In the genomic region with DNA sequence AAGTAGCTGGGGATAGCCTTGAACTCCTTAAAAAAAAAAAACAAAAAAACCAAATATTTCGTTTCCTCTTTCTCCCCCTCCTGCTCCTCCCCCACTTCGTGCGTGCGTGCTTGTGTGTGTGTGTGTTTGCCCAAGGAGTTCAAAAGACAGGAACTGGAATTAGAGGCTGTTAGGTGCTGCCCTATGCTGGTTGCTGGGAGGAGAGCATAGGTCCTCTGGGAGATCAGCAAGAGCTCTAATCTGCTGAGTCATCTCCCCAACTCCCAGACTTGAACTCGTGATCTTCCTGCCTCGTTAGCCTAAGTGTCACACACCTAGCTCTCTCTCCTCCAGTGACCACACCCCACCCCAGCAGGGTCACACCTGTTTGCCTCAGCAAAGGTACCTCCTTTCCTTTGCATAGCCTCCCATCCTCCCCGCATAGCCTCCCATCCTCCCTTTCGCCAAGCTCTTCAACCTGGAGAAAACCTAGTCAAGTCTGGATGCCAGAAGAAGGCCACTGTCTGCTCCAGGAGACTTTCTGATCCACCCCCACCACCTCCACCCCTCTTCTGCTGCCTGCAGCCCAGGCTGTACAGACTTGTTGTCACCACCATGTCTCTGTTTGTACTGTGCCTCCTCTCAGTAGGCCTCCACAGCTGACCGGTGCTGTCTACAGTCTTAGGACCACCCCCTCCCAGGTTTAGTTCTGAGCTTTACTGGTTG, we compare ENCODE assay signal across 8 mouse cellular contexts.
A peak's percentile ranks its signal among the peaks of the same experiment; 100 is the strongest.
DNase-seq lines count a peak whose midpoint lies in the region; ATAC-seq and TF ChIP-seq lines count a peak whose summit lies in the region.

No protein-coding gene starts in this region.

- H3K36me3 ChIP-seq in lung, embryonic 14.5 days (ENCODE audit: insufficient read depth), result no peaks in the 10 kb centered on the region
- no peaks in the 10 kb centered on the region for H3K36me3 ChIP-seq in limb, embryonic 10.5 days
- H3K36me3 ChIP-seq in small intestine, adult 2 months (ENCODE audit: control insufficient read depth, insufficient read depth, low read length), result no peaks in the 10 kb centered on the region
- no peaks in the 10 kb centered on the region for H3K36me3 ChIP-seq in neural tube, embryonic 15.5 days

- no peak for TF ChIP-seq POLR2A in small intestine, adult 2 months (IDR thresholded peaks at IDR 0.05; ENCODE audit: low read depth, low read length)

- H3K4me3 ChIP-seq in lung, embryonic 14.5 days (ENCODE audit: low read depth, low read length), result no peak overlapping the region
- no peak overlapping the region for H3K4me3 ChIP-seq in limb, embryonic 10.5 days
- no peak overlapping the region for H3K4me3 ChIP-seq in small intestine, adult 2 months (ENCODE audit: low read depth, low read length)
- H3K4me3 ChIP-seq in neural tube, embryonic 15.5 days (replicated peaks), result no peak overlapping the region

- H3K4me1 ChIP-seq in lung, embryonic 14.5 days (ENCODE audit: insufficient read depth), result peaks cover 23% of the 10 kb centered on the region
- H3K4me1 ChIP-seq in limb, embryonic 10.5 days, result peaks cover 30% of the 10 kb centered on the region
- peaks cover 19% of the 10 kb centered on the region for H3K4me1 ChIP-seq in small intestine, adult 2 months (ENCODE audit: control insufficient read depth, insufficient read depth, insufficient read length, low read length)
- H3K4me1 ChIP-seq in neural tube, embryonic 15.5 days, result peaks cover 3% of the 10 kb centered on the region; the same call in 1 of the 2 replicates

- H3K9ac ChIP-seq in lung, embryonic 14.5 days, result no peak overlapping the region
- no peak overlapping the region for H3K9ac ChIP-seq in neural tube, embryonic 15.5 days (replicated peaks)

- no peaks in the 10 kb centered on the region for H3K27me3 ChIP-seq in lung, embryonic 14.5 days (ENCODE audit: insufficient read depth, low read length)
- no peaks in the 10 kb centered on the region for H3K27me3 ChIP-seq in limb, embryonic 10.5 days (ENCODE audit: low read depth, poor library complexity, severe bottlenecking)
- H3K27me3 ChIP-seq in small intestine, adult 2 months (ENCODE audit: control insufficient read depth, insufficient read depth, low read length), result no peaks in the 10 kb centered on the region
- H3K27me3 ChIP-seq in neural tube, embryonic 15.5 days (replicated peaks), result no peaks in the 10 kb centered on the region

- WGBS in lung, embryonic 14.5 days, result 57% methylated on average over 9 of the region's 9 CpGs
- WGBS in limb, embryonic 10.5 days, result 86% methylated on average over 9 of the region's 9 CpGs
- WGBS in small intestine, adult 2 months, result 40% methylated on average over 9 of the region's 9 CpGs
- 77% methylated on average over 9 of the region's 9 CpGs for WGBS in neural tube, embryonic 15.5 days

- H3K4me2 ChIP-seq in lung, embryonic 14.5 days, result no peak overlapping the region
- H3K4me2 ChIP-seq in neural tube, embryonic 15.5 days, result no peak overlapping the region

- no peak for TF ChIP-seq CTCF in lung, embryonic 14.5 days (IDR thresholded peaks at IDR 0.05; ENCODE audit: low read depth)
- no peak for TF ChIP-seq CTCF in small intestine, adult 2 months (IDR thresholded peaks at IDR 0.05; ENCODE audit: extremely low read depth, insufficient read length, insufficient replicate concordance, low read depth, low read length)

- DNase-seq in lung, embryonic 14.5 days, result peak; percentile 37
- no peak for DNase-seq in lung, postnatal 10 days
- DNase-seq in MN1 (ENCODE audit: low spot score), result peak; percentile 7
- DNase-seq in limb, embryonic 10.5 days (ENCODE audit: low spot score), result no peak
- DNase-seq in embryo, embryonic 10 days (ENCODE audit: low spot score), result no peak
- DNase-seq in kidney, postnatal 25 days, result no peak

- ATAC-seq in lung, embryonic 14.5 days (ENCODE audit: insufficient read depth), result no peak
- no peak for ATAC-seq in neural tube, embryonic 15.5 days (ENCODE audit: low FRiP score)

- no peaks in the 10 kb centered on the region for H3K9me3 ChIP-seq in lung, embryonic 14.5 days (ENCODE audit: low read depth, low read length)
- H3K9me3 ChIP-seq in limb, embryonic 10.5 days (replicated peaks), result no peaks in the 10 kb centered on the region
- no peaks in the 10 kb centered on the region for H3K9me3 ChIP-seq in neural tube, embryonic 15.5 days (replicated peaks)

- peak overlapping the region; percentile 25; the same call in 1 of the 2 replicates for H3K27ac ChIP-seq in lung, embryonic 14.5 days (ENCODE audit: low read depth)
- H3K27ac ChIP-seq in limb, embryonic 10.5 days, result 0 out of 2 replicates have a peak overlapping the region, but pooled peaks have one; percentile 17
- peak overlapping the region; percentile 19 for H3K27ac ChIP-seq in small intestine, adult 2 months (ENCODE audit: insufficient read depth, low read depth, low read length)
- H3K27ac ChIP-seq in neural tube, embryonic 15.5 days (replicated peaks), result no peak overlapping the region

Comparison
In these comparisons a context has a peak if more than half of its experiments do, and no peak if none do; other contexts are left out.
1. DNase-seq: peak in lung, embryonic 14.5 days (single experiment) and MN1 (single experiment); none in lung, postnatal 10 days (single experiment), limb, embryonic 10.5 days (single experiment), embryo, embryonic 10 days (single experiment) and kidney, postnatal 25 days (0 of 2).